8 mouse cellular contexts compared by ENCODE assay signal in genomic region chr13:58157036-58157435, GRCm38 (mm10). TPM values are rescaled to one million over a fixed set of nuclear protein-coding genes. Genes with fewer than 3 reads are reported as not detected.
A peak's percentile ranks its signal among the peaks of the same experiment; 100 is the strongest.
DNase-seq lines count a peak whose midpoint lies in the region; ATAC-seq and TF ChIP-seq lines count a peak whose summit lies in the region.

No protein-coding gene starts in this region.

- H3K4me2 ChIP-seq in kidney, embryonic 15.5 days, result peak overlapping the region; percentile 94
- H3K4me2 ChIP-seq in forebrain, embryonic 16.5 days (ENCODE audit: low read length), result peak overlapping the region; percentile 69
- peak overlapping the region; percentile 98 for H3K4me2 ChIP-seq in liver, embryonic 15.5 days

- H3K27ac ChIP-seq in kidney, embryonic 15.5 days, result no peak overlapping the region
- H3K27ac ChIP-seq in forebrain, embryonic 16.5 days (ENCODE audit: low read length), result no peak overlapping the region
- peak overlapping the region; percentile 81; the same call in 1 of the 2 replicates for H3K27ac ChIP-seq in liver, embryonic 15.5 days (replicated peaks)

- peak overlapping the region; percentile 62; the same call in 1 of the 2 replicates for H3K9ac ChIP-seq in kidney, embryonic 15.5 days
- H3K9ac ChIP-seq in forebrain, embryonic 16.5 days (replicated peaks; ENCODE audit: low read depth, low read length), result peak overlapping the region; percentile 77
- H3K9ac ChIP-seq in liver, embryonic 15.5 days, result peak overlapping the region; percentile 76

- TF ChIP-seq CTCF in brain, embryonic 14.5 days (IDR thresholded peaks at IDR 0.05; ENCODE audit: borderline replicate concordance, extremely low read depth, insufficient read depth, insufficient read length), result no peak

- peak overlapping the region; percentile 76 for H3K4me3 ChIP-seq in kidney, embryonic 15.5 days (replicated peaks)
- H3K4me3 ChIP-seq in forebrain, embryonic 16.5 days (replicated peaks; ENCODE audit: low read length), result peak overlapping the region; percentile 82
- peak overlapping the region; percentile 87 for H3K4me3 ChIP-seq in liver, embryonic 15.5 days (replicated peaks)

- 28% methylated on average over 8 of the region's 8 CpGs for WGBS in kidney, embryonic 15.5 days
- 23% methylated on average over 8 of the region's 8 CpGs for WGBS in forebrain, embryonic 16.5 days
- WGBS in liver, embryonic 15.5 days (ENCODE audit: insufficient replicate concordance), result 10% methylated on average over 8 of the region's 8 CpGs

- TF ChIP-seq POLR2A in brain, embryonic 14.5 days (IDR thresholded peaks at IDR 0.05; ENCODE audit: borderline replicate concordance, extremely low read depth, insufficient read depth, insufficient read length, poor library complexity, severe bottlenecking), result no peak

- no peaks in the 10 kb centered on the region for H3K27me3 ChIP-seq in kidney, embryonic 15.5 days
- no peaks in the 10 kb centered on the region for H3K27me3 ChIP-seq in forebrain, embryonic 16.5 days (replicated peaks; ENCODE audit: control insufficient read depth, insufficient read depth, low read length)
- H3K27me3 ChIP-seq in liver, embryonic 15.5 days, result 0 out of 2 replicates have a peak, but pooled peaks cover under 1% of the 10 kb centered on the region

- ATAC-seq in kidney, embryonic 15.5 days (replicated peaks; ENCODE audit: low FRiP score), result no peak
- peak; percentile 3; the same call in 1 of the 2 replicates for ATAC-seq in forebrain, embryonic 16.5 days
- ATAC-seq in liver, embryonic 15.5 days (ENCODE audit: insufficient read depth), result peak; percentile 22

- no peaks in the 10 kb centered on the region for H3K9me3 ChIP-seq in kidney, embryonic 15.5 days (replicated peaks)
- H3K9me3 ChIP-seq in forebrain, embryonic 16.5 days (ENCODE audit: control insufficient read depth, low read length), result no peaks in the 10 kb centered on the region
- H3K9me3 ChIP-seq in liver, embryonic 15.5 days (replicated peaks), result no peaks in the 10 kb centered on the region; the same call in 1 of the 2 replicates

- no peak for DNase-seq in kidney, postnatal 10 days
- DNase-seq in brain, embryonic 14.5 days (ENCODE audit: low read depth), result peak; percentile 29
- peak; percentile 11 for DNase-seq in thymus, postnatal 25 days
- no peak for DNase-seq in adrenal gland, adult 18-20 months (ENCODE audit: low spot score in 2 of 2)
- no peak for DNase-seq in T-cell, adult 2 months (ENCODE audit: low spot score)

- H3K4me1 ChIP-seq in kidney, embryonic 15.5 days, result peaks cover 14% of the 10 kb centered on the region
- H3K4me1 ChIP-seq in forebrain, embryonic 16.5 days (replicated peaks; ENCODE audit: control insufficient read depth, insufficient read depth, low read length), result peaks cover 9% of the 10 kb centered on the region
- H3K4me1 ChIP-seq in liver, embryonic 15.5 days (replicated peaks), result peaks cover 21% of the 10 kb centered on the region

- H3K36me3 ChIP-seq in kidney, embryonic 15.5 days, result peaks cover 27% of the 10 kb centered on the region
- peaks cover 12% of the 10 kb centered on the region for H3K36me3 ChIP-seq in forebrain, embryonic 16.5 days (ENCODE audit: control insufficient read depth, insufficient read depth)
- peaks cover 23% of the 10 kb centered on the region for H3K36me3 ChIP-seq in liver, embryonic 15.5 days (replicated peaks)

RNA-seq across cellular contexts. Expression of gene Idnk, which starts 0.4 kb away (rescaled TPM):
- 37.2 and 39.4 TPM in 2 replicates for polyA plus RNA-seq in kidney, embryonic 15.5 days (2015; fragmentation: Nextera tagmentation; extraction: Ambion mirVana)
- 29.3 and 31.0 TPM in 2 replicates for polyA plus RNA-seq in brain, embryonic 14.5 days (2012; rRNA removed)
- polyA plus RNA-seq in forebrain, embryonic 16.5 days (2015; fragmentation: Nextera tagmentation; extraction: Ambion mirVana), result 59.0 and 60.0 TPM in 2 replicates
- 17.2 and 18.8 TPM in 2 replicates for polyA plus RNA-seq in liver, embryonic 15.5 days (2015; fragmentation: Nextera tagmentation; extraction: Ambion mirVana)
- 10 to 100 TPM; 59.7 to 65.5 TPM for total RNA-seq in adrenal gland, adult 18-20 months (2021)

RNA-seq across cellular contexts. Expression of gene Hnrnpa0, which starts 28.7 kb away (rescaled TPM):
- 38.6 and 41.5 TPM in 2 replicates for polyA plus RNA-seq in kidney, embryonic 15.5 days (2015; fragmentation: Nextera tagmentation; extraction: Ambion mirVana)
- 391 and 399 TPM in 2 replicates for polyA plus RNA-seq in brain, embryonic 14.5 days (2012; rRNA removed)
- 49.8 and 50.9 TPM in 2 replicates for polyA plus RNA-seq in forebrain, embryonic 16.5 days (2015; fragmentation: Nextera tagmentation; extraction: Ambion mirVana)
- polyA plus RNA-seq in liver, embryonic 15.5 days (2015; fragmentation: Nextera tagmentation; extraction: Ambion mirVana), result 5.2 and 6.2 TPM in 2 replicates
- total RNA-seq in adrenal gland, adult 18-20 months (2021), result 100 to 1,000 TPM in 1 of 2 experiments, 10 to 100 TPM in 1; 95.7 to 111 TPM

RNA-seq across cellular contexts. Expression of gene Klhl3, which starts 43.6 kb away (rescaled TPM):
- 6.5 and 7.2 TPM in 2 replicates for polyA plus RNA-seq in kidney, embryonic 15.5 days (2015; fragmentation: Nextera tagmentation; extraction: Ambion mirVana)
- 7.7 and 10.9 TPM in 2 replicates for polyA plus RNA-seq in brain, embryonic 14.5 days (2012; rRNA removed)
- 8.9 and 11.8 TPM in 2 replicates for polyA plus RNA-seq in forebrain, embryonic 16.5 days (2015; fragmentation: Nextera tagmentation; extraction: Ambion mirVana)
- 1.1 and 1.4 TPM in 2 replicates for polyA plus RNA-seq in liver, embryonic 15.5 days (2015; fragmentation: Nextera tagmentation; extraction: Ambion mirVana)
- under 1 TPM; 0.61 to 0.86 TPM for total RNA-seq in adrenal gland, adult 18-20 months (2021)

RNA-seq across cellular contexts. Expression of gene Ubqln1, which starts 58.4 kb away (rescaled TPM):
- 107 and 112 TPM in 2 replicates for polyA plus RNA-seq in kidney, embryonic 15.5 days (2015; fragmentation: Nextera tagmentation; extraction: Ambion mirVana)
- polyA plus RNA-seq in brain, embryonic 14.5 days (2012; rRNA removed), result 127 and 128 TPM in 2 replicates
- polyA plus RNA-seq in forebrain, embryonic 16.5 days (2015; fragmentation: Nextera tagmentation; extraction: Ambion mirVana), result 142 and 160 TPM in 2 replicates
- polyA plus RNA-seq in liver, embryonic 15.5 days (2015; fragmentation: Nextera tagmentation; extraction: Ambion mirVana), result 42.4 and 45.2 TPM in 2 replicates
- 100 to 1,000 TPM; 151 to 156 TPM for total RNA-seq in adrenal gland, adult 18-20 months (2021)

Comparison
In these comparisons a context has a peak if more than half of its experiments do, and no peak if none do; other contexts are left out.
1. DNase-seq: peak in brain, embryonic 14.5 days (single experiment) and thymus, postnatal 25 days (single experiment); none in kidney, postnatal 10 days (single experiment), adrenal gland, adult 18-20 months (0 of 2) and T-cell, adult 2 months (single experiment).
2. Peak in every context shown above with its lines, with median percentiles within 50 percentile points of each other: H3K4me2 ChIP-seq, H3K4me3 ChIP-seq and H3K9ac ChIP-seq.